ENCODE assay signal across 9 mouse cellular contexts in genomic region chr10:87860181-87861103, GRCm38 (mm10). TPM values are rescaled to one million over a fixed set of nuclear protein-coding genes. Genes with fewer than 3 reads are reported as not detected.
DNase-seq lines count a peak whose midpoint lies in the region; ATAC-seq lines count a peak whose summit lies in the region.
"Had no signal": no experiment of that assay in that cellular context is flagged by ENCODE, and none has a peak within 500 bp of the region (broad histone marks: within the 10 kb centered on the region; RNA-seq: fewer than 3 reads in every experiment).

No protein-coding gene starts in this region.

- H3K4me3 ChIP-seq in embryonic facial prominence, embryonic 13.5 days, result peak overlapping the region; percentile 62
- peak overlapping the region; percentile 60 for H3K4me3 ChIP-seq in heart, embryonic 15.5 days

- H3K36me3 ChIP-seq in embryonic facial prominence, embryonic 13.5 days, result no peaks in the 10 kb centered on the region
- 0 out of 2 replicates have a peak, but pooled peaks cover 7% of the 10 kb centered on the region for H3K36me3 ChIP-seq in heart, embryonic 15.5 days

- H3K9ac ChIP-seq in embryonic facial prominence, embryonic 13.5 days, result peak overlapping the region; percentile 82
- peak overlapping the region; percentile 61 for H3K9ac ChIP-seq in heart, embryonic 15.5 days

- no peaks in the 10 kb centered on the region; the same call in 1 of the 2 replicates for H3K9me3 ChIP-seq in embryonic facial prominence, embryonic 13.5 days
- H3K9me3 ChIP-seq in heart, embryonic 15.5 days (replicated peaks), result no peaks in the 10 kb centered on the region

- peak overlapping the region; percentile 81 for H3K4me2 ChIP-seq in embryonic facial prominence, embryonic 13.5 days
- peak overlapping the region; percentile 69 for H3K4me2 ChIP-seq in heart, embryonic 15.5 days

- ATAC-seq in embryonic facial prominence, embryonic 13.5 days (ENCODE audit: insufficient number of reproducible peaks, insufficient read depth, low FRiP score, low TSS enrichment, low read depth), result peak; percentile 58; the same call in 1 of the 2 replicates
- peak; percentile 50; the same call in 1 of the 2 replicates for ATAC-seq in heart, embryonic 15.5 days (replicated peaks; ENCODE audit: insufficient number of reproducible peaks, insufficient read depth, low FRiP score, low read depth)
- ATAC-seq: Patski had no signal

- peaks cover 8% of the 10 kb centered on the region; the same call in 1 of the 2 replicates for H3K27me3 ChIP-seq in embryonic facial prominence, embryonic 13.5 days
- H3K27me3 ChIP-seq in heart, embryonic 15.5 days, result no peaks in the 10 kb centered on the region
- H3K27me3 ChIP-seq: Patski had no signal

- WGBS in embryonic facial prominence, embryonic 13.5 days, result under 1% methylated on average over 30 of the region's 30 CpGs
- WGBS in heart, embryonic 15.5 days, result 6% methylated on average over 30 of the region's 30 CpGs

- DNase-seq in right cerebral cortex, adult 18-20 months, result peak; percentile 18
- no peak for DNase-seq in right cerebral cortex, postnatal 25 days
- peak; percentile 67 for DNase-seq in kidney, postnatal 10 days
- DNase-seq in mesoderm, embryonic 11.5 days (ENCODE audit: low read depth, low spot score), result peak; percentile 89
- DNase-seq in yolk sac, embryonic 10.5 days (ENCODE audit: low spot score), result no peak
- DNase-seq in layer of hippocampus, adult 9-10 months (ENCODE audit: low spot score), result no peak

- peaks cover 72% of the 10 kb centered on the region for H3K4me1 ChIP-seq in embryonic facial prominence, embryonic 13.5 days
- peaks cover 48% of the 10 kb centered on the region for H3K4me1 ChIP-seq in heart, embryonic 15.5 days (replicated peaks)

- H3K27ac ChIP-seq in embryonic facial prominence, embryonic 13.5 days, result peak overlapping the region; percentile 94
- peak overlapping the region; percentile 81 for H3K27ac ChIP-seq in heart, embryonic 15.5 days

RNA-seq across cellular contexts. Expression of gene Igf1, which starts 2.4 kb away (rescaled TPM):
- polyA plus RNA-seq in embryonic facial prominence, embryonic 13.5 days (2015; fragmentation: Nextera tagmentation; extraction: Ambion mirVana), result 70.6 and 74.3 TPM in 2 replicates
- 35.2 and 48.0 TPM in 2 replicates for polyA plus RNA-seq in heart, embryonic 15.5 days (2015; fragmentation: Nextera tagmentation; extraction: Ambion mirVana)

Comparison
In these comparisons a context has a peak if more than half of its experiments do, and no peak if none do; other contexts are left out.
1. DNase-seq: peak in right cerebral cortex, adult 18-20 months (single experiment), kidney, postnatal 10 days (single experiment) and mesoderm, embryonic 11.5 days (single experiment); none in right cerebral cortex, postnatal 25 days (single experiment), yolk sac, embryonic 10.5 days (single experiment) and layer of hippocampus, adult 9-10 months (single experiment).